Mouse (Mus musculus): Measurements from ENCODE around the gene Magoh.
A peak's percentile ranks its signal among the peaks of the same experiment; 100 is the strongest.

Gene Magoh

GRCm38 (mm10) chr4:107879254-107880050, at the start of gene Magoh:
Gene Magoh (plus strand): TSS chr4:107879755.
- DNase-seq (ENCODE audit: extremely low read depth, low read depth, low spot score): peak; percentile 37

- no peak for DNase-seq (ENCODE audit: extremely low read depth, low read depth, low spot score)
Measured at GRCm38 (mm10) chr4:107830189-107830588, 49.4 kb upstream of the Magoh start.

GRCm38 (mm10) chr4:107830821-107831221, 48.7 kb upstream of the Magoh start:
- no peak for DNase-seq (ENCODE audit: extremely low read depth, low read depth, low spot score)

GRCm38 (mm10) chr4:107831678-107832077, 47.9 kb upstream of the Magoh start:
- DNase-seq (ENCODE audit: extremely low read depth, low read depth, low spot score): no peak

GRCm38 (mm10) chr4:107833525-107833924, 46.0 kb upstream of the Magoh start:
- DNase-seq (ENCODE audit: extremely low read depth, low read depth, low spot score): no peak

- no peak for DNase-seq (ENCODE audit: extremely low read depth, low read depth, low spot score)
Measured at GRCm38 (mm10) chr4:107834643-107835314, 44.8 kb upstream of the Magoh start.

GRCm38 (mm10) chr4:107835508-107835909, 44.0 kb upstream of the Magoh start:
- no peak for DNase-seq (ENCODE audit: extremely low read depth, low read depth, low spot score)

- DNase-seq (ENCODE audit: extremely low read depth, low read depth, low spot score): no peak
Measured at GRCm38 (mm10) chr4:107836758-107837157, 42.8 kb upstream of the Magoh start.

- no peak for DNase-seq (ENCODE audit: extremely low read depth, low read depth, low spot score)
Measured at GRCm38 (mm10) chr4:107837910-107838309, 41.6 kb upstream of the Magoh start.

GRCm38 (mm10) chr4:107843687-107844086, 35.9 kb upstream of the Magoh start:
- DNase-seq (ENCODE audit: extremely low read depth, low read depth, low spot score): no peak

GRCm38 (mm10) chr4:107844971-107845370, 34.6 kb upstream of the Magoh start:
- DNase-seq (ENCODE audit: extremely low read depth, low read depth, low spot score): no peak

GRCm38 (mm10) chr4:107846795-107847194, 32.8 kb upstream of the Magoh start:
- no peak for DNase-seq (ENCODE audit: extremely low read depth, low read depth, low spot score)

- no peak for DNase-seq (ENCODE audit: extremely low read depth, low read depth, low spot score)
Measured at GRCm38 (mm10) chr4:107848546-107848945, 31.0 kb upstream of the Magoh start.

GRCm38 (mm10) chr4:107849621-107850020, 29.9 kb upstream of the Magoh start:
- no peak for DNase-seq (ENCODE audit: extremely low read depth, low read depth, low spot score)

GRCm38 (mm10) chr4:107850091-107850490, 29.5 kb upstream of the Magoh start:
- no peak for DNase-seq (ENCODE audit: extremely low read depth, low read depth, low spot score)

GRCm38 (mm10) chr4:107853333-107853732, 26.2 kb upstream of the Magoh start:
- no peak for DNase-seq (ENCODE audit: extremely low read depth, low read depth, low spot score)

GRCm38 (mm10) chr4:107853836-107854235, 25.7 kb upstream of the Magoh start:
- DNase-seq (ENCODE audit: extremely low read depth, low read depth, low spot score): no peak

GRCm38 (mm10) chr4:107856958-107857686, 22.4 kb upstream of the Magoh start:
- DNase-seq (ENCODE audit: extremely low read depth, low read depth, low spot score): no peak

- DNase-seq (ENCODE audit: extremely low read depth, low read depth, low spot score): no peak
Measured at GRCm38 (mm10) chr4:107858995-107859394, 20.6 kb upstream of the Magoh start.

GRCm38 (mm10) chr4:107864866-107865265, 14.7 kb upstream of the Magoh start:
- DNase-seq (ENCODE audit: extremely low read depth, low read depth, low spot score): no peak

GRCm38 (mm10) chr4:107881631-107882030, 2.1 kb downstream of the Magoh start:
- DNase-seq (ENCODE audit: extremely low read depth, low read depth, low spot score): no peak

- no peak for DNase-seq (ENCODE audit: extremely low read depth, low read depth, low spot score)
Measured at GRCm38 (mm10) chr4:107886371-107886770, 6.8 kb downstream of the Magoh start.
